Mouse (Mus musculus): ENCODE measurements around the gene Phf8. TPM values are rescaled to one million over a fixed set of nuclear protein-coding genes. Genes with fewer than 3 reads are reported as not detected.
A peak's percentile ranks its signal among the peaks of the same experiment; 100 is the strongest.
"Not testable (repeated sequence)": the region's sequence is repeated elsewhere in the genome, so short reads cannot be mapped to it uniquely, and the experiment has no call there.

Gene Phf8
- 3.5 and 4.4 TPM in 2 replicates for polyA plus RNA-seq (2012; rRNA removed)
- polyA plus RNA-seq (2014; fragmentation: Nextera tagmentation; extraction: Ambion mirVana) = 5.0 and 6.5 TPM in 2 replicates

GRCm38 (mm10) chrX:151520458-151521322 lies at the start of gene Phf8:
TSS of gene Phf8 (plus strand) at chrX:151520672.
- TF ChIP-seq EP300 (IDR thresholded peaks at IDR 0.05; ENCODE audit: low read depth) (peak; percentile 44; the same call in 1 of the 2 replicates), CTCF (IDR thresholded peaks at IDR 0.05; ENCODE audit: low read depth) (peak; percentile 47)
- H3K9ac ChIP-seq (replicated peaks) = peak within 1 kb of the TSS; percentile 82
- DNase-seq (ENCODE audit: low read depth in 3 of 3, low spot score in 3 of 3) (peak; percentile 88 to 91 (median 91)), ATAC-seq (ENCODE audit: insufficient read depth) (peak; percentile 95)
- peak within 1 kb of the TSS; percentile 91 for H3K27ac ChIP-seq
- WGBS (ENCODE audit: insufficient replicate concordance) = 12% methylated on average over 68 of the region's 68 CpGs
- no peaks in the 10 kb centered on the region for H3K36me3 ChIP-seq (replicated peaks; ENCODE audit: control insufficient read depth, insufficient read depth, low read depth)
- peak within 1 kb of the TSS; percentile 93 for H3K4me2 ChIP-seq (ENCODE audit: low read depth)
- H3K4me1 ChIP-seq (replicated peaks; ENCODE audit: control insufficient read depth in 2 of 2, insufficient read depth in 2 of 2, low read length in 1 of 2) = peaks cover 0 to 19% of the 10 kb centered on the region in 2 experiments; a peak in 3 of 4 replicates
- peak within 1 kb of the TSS; percentile 64 to 78 for H3K4me3 ChIP-seq (ENCODE audit: insufficient read depth in 1 of 2, low read depth in 2 of 2, low read length in 2 of 2)
- H3K9me3 ChIP-seq (ENCODE audit: control insufficient read depth, low read length) = no peaks in the 10 kb centered on the region
- no peaks in the 10 kb centered on the region for H3K27me3 ChIP-seq (ENCODE audit: control insufficient read depth, insufficient read depth, low read length)

- H3K9me3 ChIP-seq (ENCODE audit: control insufficient read depth, low read length) = no peaks in the 10 kb centered on the region
These were observed 32.3 kb upstream of the Phf8 start for GRCm38 (mm10) chrX:151488128-151488527.

GRCm38 (mm10) chrX:151493269-151493668 lies 27.2 kb upstream of the Phf8 start:
- H3K4me3 ChIP-seq (ENCODE audit: insufficient read depth in 1 of 2, low read depth in 2 of 2, low read length in 2 of 2) = not testable (repeated sequence)
- WGBS (ENCODE audit: insufficient replicate concordance) = 78% methylated on average over 4 of the region's 4 CpGs

More at GRCm38 (mm10) chrX:151488128-151488527, 32.3 kb upstream of the Phf8 start:
- H3K9ac ChIP-seq (replicated peaks) = no peak overlapping the region
- TF ChIP-seq CTCF (IDR thresholded peaks at IDR 0.05; ENCODE audit: low read depth) = peak; percentile 28; the same call in 1 of the 2 replicates
- TF ChIP-seq EP300 (IDR thresholded peaks at IDR 0.05; ENCODE audit: low read depth) = no peak
- no peak overlapping the region for H3K4me3 ChIP-seq (ENCODE audit: insufficient read depth in 1 of 2, low read depth in 2 of 2, low read length in 2 of 2)
- no peaks in the 10 kb centered on the region for H3K27me3 ChIP-seq (ENCODE audit: control insufficient read depth, insufficient read depth, low read length)
- H3K4me1 ChIP-seq (replicated peaks; ENCODE audit: control insufficient read depth in 2 of 2, insufficient read depth in 2 of 2, low read length in 1 of 2) = no peaks in the 10 kb centered on the region
- WGBS (ENCODE audit: insufficient replicate concordance) = 56% methylated on average over 3 of the region's 3 CpGs
- no peak overlapping the region for H3K4me2 ChIP-seq (ENCODE audit: low read depth)
- ATAC-seq (ENCODE audit: insufficient read depth) (no peak), DNase-seq (ENCODE audit: low read depth in 3 of 3, low spot score in 3 of 3) (no peak)
- no peak overlapping the region for H3K27ac ChIP-seq
- H3K36me3 ChIP-seq (replicated peaks; ENCODE audit: control insufficient read depth, insufficient read depth, low read depth) = no peaks in the 10 kb centered on the region

GRCm38 (mm10) chrX:151496596-151496995 lies 23.9 kb upstream of the Phf8 start:
- no peak for ATAC-seq (ENCODE audit: insufficient read depth)
- Histone ChIP-seq H3K27ac (no peak overlapping the region), H3K27me3 (ENCODE audit: control insufficient read depth, insufficient read depth, low read length) (no peaks in the 10 kb centered on the region), H3K9me3 (ENCODE audit: control insufficient read depth, low read length) (no peaks in the 10 kb centered on the region), H3K36me3 (replicated peaks; ENCODE audit: control insufficient read depth, insufficient read depth, low read depth) (no peaks in the 10 kb centered on the region), H3K4me1 (replicated peaks; ENCODE audit: control insufficient read depth in 2 of 2, insufficient read depth in 2 of 2, low read length in 1 of 2) (no peaks in the 10 kb centered on the region), H3K4me3 (ENCODE audit: insufficient read depth in 1 of 2, low read depth in 2 of 2, low read length in 2 of 2) (no peak overlapping the region), H3K9ac (replicated peaks) (no peak overlapping the region), H3K4me2 (ENCODE audit: low read depth) (no peak overlapping the region)
- no peak for DNase-seq (ENCODE audit: low read depth in 3 of 3, low spot score in 3 of 3)
- TF ChIP-seq CTCF (IDR thresholded peaks at IDR 0.05; ENCODE audit: low read depth) = no peak
- no peak for TF ChIP-seq EP300 (IDR thresholded peaks at IDR 0.05; ENCODE audit: low read depth)
- WGBS (ENCODE audit: insufficient replicate concordance) = 17% methylated on average over 1 of the region's 1 CpGs

More at GRCm38 (mm10) chrX:151493269-151493668, 27.2 kb upstream of the Phf8 start:
- not testable (repeated sequence) for ATAC-seq (ENCODE audit: insufficient read depth); H3K27ac ChIP-seq; H3K36me3 ChIP-seq (replicated peaks; ENCODE audit: control insufficient read depth, insufficient read depth, low read depth); H3K9ac ChIP-seq (replicated peaks); H3K4me2 ChIP-seq (ENCODE audit: low read depth); H3K4me1 ChIP-seq (replicated peaks; ENCODE audit: control insufficient read depth in 2 of 2, insufficient read depth in 2 of 2, low read length in 1 of 2); H3K9me3 ChIP-seq (ENCODE audit: control insufficient read depth, low read length); DNase-seq (ENCODE audit: low read depth in 3 of 3, low spot score in 3 of 3); H3K27me3 ChIP-seq (ENCODE audit: control insufficient read depth, insufficient read depth, low read length)
- TF ChIP-seq CTCF (IDR thresholded peaks at IDR 0.05; ENCODE audit: low read depth) = peak; percentile 30; the same call in 1 of the 2 replicates

- ATAC-seq (ENCODE audit: insufficient read depth) = no peak
- Histone ChIP-seq H3K27me3 (ENCODE audit: control insufficient read depth, insufficient read depth, low read length) (no peaks in the 10 kb centered on the region), H3K4me1 (replicated peaks; ENCODE audit: control insufficient read depth in 2 of 2, insufficient read depth in 2 of 2, low read length in 1 of 2) (no peaks in the 10 kb centered on the region), H3K27ac (no peak overlapping the region), H3K4me2 (ENCODE audit: low read depth) (no peak overlapping the region), H3K9ac (replicated peaks) (no peak overlapping the region), H3K36me3 (replicated peaks; ENCODE audit: control insufficient read depth, insufficient read depth, low read depth) (no peaks in the 10 kb centered on the region), H3K9me3 (ENCODE audit: control insufficient read depth, low read length) (no peaks in the 10 kb centered on the region), H3K4me3 (ENCODE audit: insufficient read depth in 1 of 2, low read depth in 2 of 2, low read length in 2 of 2) (no peak overlapping the region)
- DNase-seq (ENCODE audit: low read depth in 3 of 3, low spot score in 3 of 3) = no peak
- no peak for TF ChIP-seq CTCF (IDR thresholded peaks at IDR 0.05; ENCODE audit: low read depth)
- TF ChIP-seq EP300 (IDR thresholded peaks at IDR 0.05; ENCODE audit: low read depth) = no peak
These were observed 11.9 kb upstream of the Phf8 start for GRCm38 (mm10) chrX:151508536-151508935.

Data from liver, embryonic 14.5 days (tissue).